Mouse (Mus musculus): ENCODE data around the gene Pdcd7. TPM values are rescaled to one million over a fixed set of nuclear protein-coding genes. Genes with fewer than 3 reads are reported as not detected.

The Pdcd7 gene
- total and polyA plus RNA-seq, 3 experiments = 22.8 to 34.5 TPM; not detected in 1

GRCm38 (mm10) chr9:65374468-65375162 is 28.7 kb downstream of the Pdcd7 start:
- H3K9ac ChIP-seq (ENCODE audit: control insufficient read depth, low read depth, low read length, poor library complexity, severe bottlenecking) = no peak overlapping the region
- no peak overlapping the region for H3K27ac ChIP-seq (ENCODE audit: control insufficient read depth, low read depth, low read length)
- no peak overlapping the region for H3K4me3 ChIP-seq (ENCODE audit: control insufficient read depth in 1 of 2, insufficient read depth in 1 of 2, low read depth in 2 of 2, low read length in 2 of 2)
- no peaks in the 10 kb centered on the region for H3K4me1 ChIP-seq (ENCODE audit: control insufficient read depth in 1 of 2, insufficient read depth in 2 of 2, low read length in 2 of 2)
- no peaks in the 10 kb centered on the region for H3K27me3 ChIP-seq (ENCODE audit: control insufficient read depth in 1 of 2, insufficient read depth in 2 of 2, low read length in 2 of 2)
- no peak for DNase-seq (ENCODE audit: low read depth, low spot score)
- no peaks in the 10 kb centered on the region for H3K36me3 ChIP-seq (ENCODE audit: control insufficient read depth in 1 of 2, insufficient read depth in 2 of 2, low read length in 2 of 2)
- no peak for TF ChIP-seq ELF1 (IDR thresholded peaks at IDR 0.05; ENCODE audit: low read depth, low read length)
- H3K9me3 ChIP-seq (replicated peaks; ENCODE audit: insufficient read depth, low read length) = no peaks in the 10 kb centered on the region
- no peaks in the 10 kb centered on the region for H3K79me2 ChIP-seq (ENCODE audit: control insufficient read depth, insufficient read depth, low read length, poor library complexity)

GRCm38 (mm10) chr9:65375163-65375934 is 29.4 kb downstream of the Pdcd7 start:
- Histone ChIP-seq H3K27me3 (ENCODE audit: control insufficient read depth in 1 of 2, insufficient read depth in 2 of 2, low read length in 2 of 2) (no peaks in the 10 kb centered on the region), H3K9ac (ENCODE audit: control insufficient read depth, low read depth, low read length, poor library complexity, severe bottlenecking) (no peak overlapping the region), H3K9me3 (replicated peaks; ENCODE audit: insufficient read depth, low read length) (no peaks in the 10 kb centered on the region), H3K27ac (ENCODE audit: control insufficient read depth, low read depth, low read length) (no peak overlapping the region), H3K4me3 (ENCODE audit: control insufficient read depth in 1 of 2, insufficient read depth in 1 of 2, low read depth in 2 of 2, low read length in 2 of 2) (no peak overlapping the region), H3K36me3 (ENCODE audit: control insufficient read depth in 1 of 2, insufficient read depth in 2 of 2, low read length in 2 of 2) (no peaks in the 10 kb centered on the region), H3K4me1 (ENCODE audit: control insufficient read depth in 1 of 2, insufficient read depth in 2 of 2, low read length in 2 of 2) (no peaks in the 10 kb centered on the region), H3K79me2 (ENCODE audit: control insufficient read depth, insufficient read depth, low read length, poor library complexity) (no peaks in the 10 kb centered on the region)
- TF ChIP-seq RCOR1 (IDR thresholded peaks at IDR 0.05; ENCODE audit: low read depth, low read length) (no peak), USF2 (IDR thresholded peaks at IDR 0.05; ENCODE audit: borderline replicate concordance in 1 of 2, insufficient read depth in 1 of 2, low read depth in 1 of 2, low read length in 2 of 2) (no peak), MEF2A (IDR thresholded peaks at IDR 0.05; ENCODE audit: extremely low read depth, insufficient replicate concordance, low read depth, low read length, poor library complexity, severe bottlenecking) (no peak), SIN3A (IDR thresholded peaks at IDR 0.05; ENCODE audit: low read length) (no peak), POLR2A (IDR thresholded peaks at IDR 0.05; ENCODE audit: control insufficient read depth in 1 of 2, insufficient read depth in 1 of 2, low read depth in 1 of 2, low read length in 2 of 2, poor library complexity in 1 of 2) (no peak), TAL1 (IDR thresholded peaks at IDR 0.05; ENCODE audit: low read length) (no peak), MYB (IDR thresholded peaks at IDR 0.05; ENCODE audit: low read depth, low read length) (no peak), NELFE (IDR thresholded peaks at IDR 0.05; ENCODE audit: low read depth, low read length) (no peak), ETS1 (IDR thresholded peaks at IDR 0.05; ENCODE audit: low read depth, low read length) (no peak), RAD21 (IDR thresholded peaks at IDR 0.05; ENCODE audit: low read depth, low read length) (no peak), HCFC1 (IDR thresholded peaks at IDR 0.05; ENCODE audit: low read depth, low read length) (no peak), POLR2AphosphoS5 (IDR thresholded peaks at IDR 0.05; ENCODE audit: borderline replicate concordance, low read depth, low read length) (no peak), EP300 (IDR thresholded peaks at IDR 0.05; ENCODE audit: low read depth in 1 of 2, low read length in 2 of 2) (no peak), GATA1 (IDR thresholded peaks at IDR 0.05; ENCODE audit: low read depth, low read length) (no peak), E2F4 (IDR thresholded peaks at IDR 0.05; ENCODE audit: borderline replicate concordance, low read depth, low read length) (no peak), ZKSCAN1 (IDR thresholded peaks at IDR 0.05; ENCODE audit: low read depth, low read length) (no peak)
- no peak for DNase-seq (ENCODE audit: low read depth, low spot score)
